Mouse (Mus musculus) adrenal gland, postnatal 36 days (tissue): Measurements from ENCODE around the gene Pcdh7. TPM values are rescaled to one million over a fixed set of nuclear protein-coding genes. Genes with fewer than 3 reads are reported as not detected.
A peak's percentile ranks its signal among the peaks of the same experiment; 100 is the strongest.
"Not testable (repeated sequence)": the region's sequence is repeated elsewhere in the genome, so short reads cannot be mapped to it uniquely, and the experiment has no call there.

ENCODE experiments used
- DNase-seq, 2 experiments: peaks; one replicate each; pipeline ENCODE4 v3.0.0; 2021; ENCODE audit warnings: mixed read lengths in 1 of 2
- long read RNA-seq, 2 experiments: library from polyadenylated mRNA; stranded (forward); transcript quantifications; one replicate each; pipeline ENCODE4 v2.0.0; 2021; ENCODE audit warnings: borderline sequencing depth in 2 of 2
- total RNA-seq, 2 experiments: library from RNA; stranded (reverse); gene quantifications; 2 replicates each; pipeline ENCODE4 v1.2.3; 2021

Gene Pcdh7
- total RNA-seq = 1 to 10 TPM; 1.7 to 3.2 TPM
- long read RNA-seq, experiment 1, partial matches to known transcripts = 0 of 1 reads
- long read RNA-seq, experiment 1, other reads (novel, unspliced or antisense) = 1 of 1 reads
- long read RNA-seq, experiment 2 = 0 reads

DNA sequence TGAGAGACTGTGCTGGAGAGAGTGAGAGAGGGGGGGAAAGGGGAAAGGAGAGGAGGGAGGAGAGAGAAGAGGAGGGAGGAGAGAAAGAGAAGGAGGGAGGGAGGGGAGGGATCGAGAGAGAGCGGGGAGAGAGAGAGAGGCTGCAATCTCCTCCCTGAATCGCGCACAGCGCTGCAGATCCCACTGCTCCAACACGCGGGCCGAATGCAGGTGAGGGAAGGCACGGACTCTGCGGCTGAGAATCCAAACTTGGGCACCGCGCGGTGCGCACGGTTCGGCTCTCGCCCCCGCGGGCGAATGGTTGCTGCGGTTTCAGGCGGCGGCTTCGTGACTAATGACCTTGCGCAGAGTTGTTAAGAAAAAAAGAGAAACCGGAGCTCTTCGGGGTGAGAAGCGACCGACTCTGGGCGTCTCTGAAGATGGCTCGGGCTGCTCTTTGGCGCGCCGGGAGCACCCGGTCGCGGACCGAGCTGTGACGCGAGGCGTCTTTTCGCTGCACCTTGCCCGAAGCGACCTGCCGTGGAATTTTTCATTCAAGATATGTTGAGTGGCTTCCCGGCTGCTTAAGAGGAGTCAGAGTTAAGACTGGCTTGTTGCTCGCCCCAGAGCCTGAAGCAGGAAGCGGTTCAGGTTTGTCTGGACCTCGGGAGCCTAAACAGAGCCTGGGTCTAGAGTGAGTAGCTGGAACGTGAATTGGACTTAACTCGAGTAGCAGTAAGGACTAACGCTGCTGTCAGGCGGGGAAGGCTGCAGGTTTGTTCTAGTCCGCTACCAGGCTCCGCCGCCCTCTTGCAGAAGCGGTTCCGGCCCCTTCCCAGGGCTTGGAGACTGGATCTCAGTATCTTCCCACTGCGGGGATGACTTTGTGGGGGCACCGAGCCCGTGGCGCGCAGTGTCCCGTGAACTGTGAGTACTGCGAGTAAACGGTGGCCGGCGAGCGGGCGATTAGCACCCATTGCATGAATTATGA lies at the start of gene Pcdh7:
Gene Pcdh7, plus strand, starts transcription at position 62 of the 970 bp plus-strand sequence.
- DNase-seq = peak; percentile 16 to 32

DNA sequence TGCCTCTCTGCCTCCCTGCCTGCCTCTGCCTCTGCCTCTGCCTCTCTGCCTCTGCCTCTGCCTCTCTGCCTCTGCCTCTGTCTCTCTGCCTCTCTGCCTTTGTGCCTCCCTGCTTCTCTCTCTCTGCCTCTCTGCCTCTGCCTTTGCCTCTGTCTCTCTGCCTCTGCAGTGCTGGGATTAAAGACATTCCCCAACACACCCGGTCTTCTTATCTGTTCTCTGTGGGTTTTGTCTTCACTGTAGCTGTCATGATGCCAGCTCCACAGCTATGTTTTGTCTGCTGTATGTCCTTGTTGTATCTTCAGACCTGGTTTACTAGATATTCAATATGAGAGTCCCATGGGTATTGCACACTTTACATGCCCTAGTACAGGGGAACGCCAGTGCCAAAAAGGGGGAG lies 40.8 kb upstream of the Pcdh7 start:
- DNase-seq = not testable (repeated sequence)

DNA sequence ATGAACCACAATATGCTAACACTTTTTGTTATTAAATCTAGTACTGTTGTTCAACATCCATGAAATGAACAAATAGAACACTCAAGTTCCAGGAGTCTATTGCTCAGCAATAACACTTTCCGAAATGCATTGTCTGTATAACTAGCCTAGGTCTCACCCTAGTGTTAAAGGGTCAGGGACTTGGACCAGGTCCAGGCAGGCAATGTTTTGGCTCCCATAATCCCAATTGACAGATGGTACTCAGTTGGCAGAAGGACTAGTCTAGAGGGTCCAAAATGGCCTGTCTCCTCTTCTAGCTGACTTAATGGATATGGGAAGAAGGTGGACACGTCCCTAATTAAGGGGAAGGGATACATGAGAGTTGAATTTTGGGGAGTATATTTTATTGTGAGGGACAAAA lies 9.4 kb upstream of the Pcdh7 start:
- DNase-seq = no peak

- DNase-seq = peak in 1 of 2 experiments; percentile 5
These were observed 3.8 kb upstream of the Pcdh7 start for GRCm38 (mm10) chr5:57713980-57714379.

GRCm38 (mm10) chr5:57714621-57715523 lies 2.9 kb upstream of the Pcdh7 start:
- peak; percentile 15 to 39 for DNase-seq

GRCm38 (mm10) chr5:57715524-57716400 lies 2.0 kb upstream of the Pcdh7 start:
- peak; percentile 58 to 59 for DNase-seq

DNA sequence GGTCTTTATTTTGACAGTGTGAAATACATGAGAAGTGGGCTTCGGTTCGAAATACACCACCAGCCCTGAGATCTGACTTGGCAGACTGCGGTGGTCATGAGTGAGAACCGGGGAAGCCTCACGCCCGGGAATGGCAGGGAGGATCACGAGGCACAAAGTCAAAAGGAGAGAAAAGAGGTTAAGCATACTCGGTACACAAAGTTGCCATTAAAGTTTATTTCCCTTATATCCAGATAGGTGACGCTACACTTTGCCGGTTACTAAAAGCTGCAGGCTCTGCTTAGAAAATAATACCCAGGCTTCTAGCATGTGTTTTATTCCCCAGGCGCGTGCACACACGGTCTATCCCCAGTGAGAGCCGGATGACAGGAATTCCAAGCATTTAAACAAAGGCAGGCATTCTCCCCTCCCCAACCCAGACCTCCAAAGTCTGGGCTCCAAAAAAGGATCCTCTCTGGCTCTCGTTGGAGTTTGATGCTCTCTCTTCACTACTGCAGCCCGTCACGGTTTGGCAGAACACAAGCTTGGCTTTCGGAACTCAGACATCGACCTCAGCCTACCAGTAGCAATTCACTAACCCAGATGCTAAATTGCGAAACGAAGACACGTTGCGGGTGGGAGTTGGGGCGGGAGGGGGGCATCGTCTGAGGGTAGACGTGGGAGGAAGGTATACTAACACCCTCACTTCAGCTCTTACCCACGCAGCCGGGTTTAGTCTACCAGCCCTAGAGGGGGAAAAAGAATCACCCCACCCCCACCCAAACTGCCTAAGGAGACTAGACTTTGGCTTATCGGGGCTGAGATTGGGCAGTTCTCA lies 1.1 kb upstream of the Pcdh7 start:
- DNase-seq = peak in 1 of 2 experiments; percentile 5

GRCm38 (mm10) chr5:57717238-57717905 lies 395 bp upstream of the Pcdh7 start:
- peak; percentile 45 to 47 for DNase-seq

DNA sequence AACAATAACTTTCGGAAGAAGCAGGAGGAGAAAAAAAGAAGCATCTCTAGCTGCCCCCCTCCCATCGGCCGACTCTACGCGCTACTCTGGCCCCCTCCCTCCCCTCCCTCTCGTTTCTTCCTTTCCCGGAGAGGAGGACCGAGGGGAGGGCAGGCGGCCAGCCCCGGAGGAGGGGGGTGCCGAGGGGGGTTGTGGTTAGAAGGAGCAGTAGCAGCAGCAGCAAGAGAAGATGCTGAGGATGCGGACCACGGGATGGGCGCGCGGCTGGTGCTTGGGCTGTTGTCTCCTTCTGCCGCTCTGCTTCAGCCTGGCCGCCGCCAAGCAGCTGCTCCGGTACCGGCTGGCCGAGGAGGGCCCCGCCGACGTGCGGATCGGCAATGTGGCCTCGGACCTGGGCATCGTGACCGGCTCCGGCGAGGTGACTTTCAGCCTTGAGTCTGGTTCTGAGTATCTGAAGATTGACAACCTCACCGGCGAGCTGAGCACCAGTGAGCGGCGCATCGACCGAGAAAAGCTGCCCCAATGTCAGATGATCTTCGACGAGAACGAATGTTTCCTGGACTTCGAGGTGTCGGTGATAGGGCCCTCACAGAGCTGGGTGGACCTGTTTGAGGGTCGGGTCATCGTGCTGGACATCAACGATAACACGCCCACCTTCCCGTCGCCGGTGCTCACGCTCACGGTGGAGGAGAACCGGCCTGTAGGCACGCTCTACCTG lies 1.3 kb downstream of the Pcdh7 start:
- peak; percentile 4 to 8 for DNase-seq

- peak; percentile 53 for DNase-seq
These were observed 1.9 kb downstream of the Pcdh7 start for GRCm38 (mm10) chr5:57719594-57720185.

- no peak for DNase-seq
These were observed 2.6 kb downstream of the Pcdh7 start for GRCm38 (mm10) chr5:57720206-57720880.

DNA sequence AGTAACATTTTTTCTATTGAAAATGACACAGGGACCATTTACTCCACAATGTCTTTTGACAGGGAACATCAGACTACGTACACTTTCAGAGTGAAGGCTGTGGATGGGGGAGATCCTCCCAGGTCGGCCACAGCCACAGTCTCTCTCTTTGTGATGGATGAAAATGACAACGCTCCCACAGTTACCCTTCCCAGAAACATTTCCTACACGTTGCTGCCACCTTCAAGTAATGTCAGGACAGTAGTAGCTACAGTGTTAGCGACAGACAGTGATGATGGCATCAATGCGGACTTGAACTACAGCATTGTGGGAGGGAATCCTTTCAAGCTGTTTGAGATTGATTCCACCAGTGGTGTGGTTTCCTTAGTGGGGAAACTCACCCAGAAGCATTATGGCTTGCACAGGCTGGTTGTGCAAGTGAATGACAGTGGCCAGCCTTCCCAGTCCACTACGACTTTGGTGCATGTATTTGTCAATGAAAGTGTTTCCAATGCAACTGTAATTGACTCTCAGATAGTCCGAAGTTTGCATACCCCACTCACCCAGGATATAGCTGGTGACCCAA lies 3.5 kb downstream of the Pcdh7 start:
- DNase-seq = no peak

DNA sequence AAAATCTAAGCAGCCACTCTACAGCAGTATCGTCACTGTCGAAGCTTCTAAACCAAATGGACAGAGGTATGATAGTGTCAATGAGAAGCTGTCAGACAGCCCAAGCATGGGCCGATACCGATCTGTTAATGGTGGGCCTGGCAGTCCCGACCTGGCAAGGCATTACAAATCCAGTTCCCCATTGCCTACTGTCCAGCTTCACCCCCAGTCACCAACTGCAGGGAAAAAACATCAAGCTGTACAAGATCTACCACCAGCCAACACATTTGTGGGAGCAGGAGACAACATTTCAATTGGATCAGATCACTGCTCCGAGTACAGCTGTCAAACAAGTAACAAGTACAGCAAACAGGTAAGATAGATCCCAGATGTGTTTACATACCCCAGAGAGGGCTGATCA lies 4.2 kb downstream of the Pcdh7 start:
- DNase-seq = no peak

DNA sequence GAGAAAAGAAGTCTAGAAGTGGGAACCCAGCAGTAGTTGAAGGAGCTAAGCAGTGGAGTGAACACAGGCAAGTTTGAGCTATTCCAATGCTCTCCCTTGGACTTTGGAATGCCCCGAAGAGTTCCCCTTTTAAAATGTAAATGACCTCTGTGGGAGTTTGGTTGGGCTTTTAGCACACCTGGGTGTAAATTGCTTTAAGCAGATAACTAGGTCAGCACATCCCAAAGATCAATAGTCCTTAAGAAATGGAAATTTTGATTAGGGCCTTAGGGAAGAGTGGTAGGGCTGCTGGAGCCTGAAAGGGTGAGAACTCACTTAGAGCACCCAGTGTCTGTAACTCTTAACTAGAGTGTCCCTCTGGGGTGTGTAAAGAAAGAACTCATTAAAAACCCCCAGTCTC lies 15.7 kb downstream of the Pcdh7 start:
- DNase-seq = no peak

GRCm38 (mm10) chr5:57735723-57736122 lies 18.0 kb downstream of the Pcdh7 start:
- no peak for DNase-seq

DNA sequence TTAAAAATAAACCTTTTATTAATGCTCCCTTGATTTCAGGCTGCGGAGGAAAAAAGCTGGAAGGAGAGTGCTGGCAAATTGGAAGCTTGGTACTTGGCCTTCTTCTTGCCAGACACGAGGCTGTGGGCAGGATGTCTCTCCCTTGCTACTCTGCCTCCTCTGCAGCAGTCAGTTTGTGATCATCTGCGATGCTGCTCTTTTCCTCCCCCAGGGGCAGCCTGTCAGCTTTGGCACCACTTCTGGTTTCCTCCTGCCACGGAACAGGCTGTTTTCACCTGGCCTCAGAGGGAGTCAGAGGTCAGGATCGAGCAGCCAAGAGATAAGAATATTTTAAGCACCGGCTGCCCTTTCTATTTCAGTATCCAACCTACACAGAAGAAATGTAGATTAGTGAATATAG lies 25.2 kb downstream of the Pcdh7 start:
- DNase-seq = no peak

DNA sequence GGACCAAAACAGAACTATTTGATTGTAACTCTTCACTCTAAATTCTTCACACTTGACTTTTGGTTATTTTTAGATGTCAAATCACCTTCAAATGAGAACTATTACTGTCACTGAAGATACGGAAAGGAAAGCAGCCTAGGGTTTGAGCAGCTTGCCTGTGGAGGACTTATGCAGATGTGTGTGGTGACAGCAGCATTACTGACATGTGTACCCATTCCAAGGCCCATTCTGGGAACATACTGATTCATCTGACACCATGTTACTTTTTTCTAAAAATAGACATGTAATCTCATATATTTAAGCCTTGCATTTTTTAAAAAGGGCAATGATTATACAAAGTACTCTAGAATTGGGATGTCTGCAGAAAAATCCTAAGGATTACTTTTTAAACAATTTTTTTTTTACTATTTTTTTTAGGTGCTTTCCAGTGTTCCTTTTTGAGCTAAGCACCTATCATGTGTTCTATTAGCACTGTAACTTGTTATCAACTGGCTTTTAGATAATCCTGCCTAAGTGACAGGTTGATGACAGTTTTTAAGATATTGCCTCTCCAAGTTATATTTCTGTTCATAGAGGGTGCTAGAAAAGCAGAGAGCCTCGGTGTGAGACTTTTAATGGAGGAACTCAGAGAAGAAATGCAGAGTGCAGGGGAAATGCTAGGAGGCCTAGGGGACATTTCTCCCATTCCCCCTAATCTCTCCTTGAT lies 26.3 kb downstream of the Pcdh7 start:
- no peak for DNase-seq
